Mouse (Mus musculus): ENCODE measurements around the gene Kcnc3.

The Kcnc3 gene

DNA sequence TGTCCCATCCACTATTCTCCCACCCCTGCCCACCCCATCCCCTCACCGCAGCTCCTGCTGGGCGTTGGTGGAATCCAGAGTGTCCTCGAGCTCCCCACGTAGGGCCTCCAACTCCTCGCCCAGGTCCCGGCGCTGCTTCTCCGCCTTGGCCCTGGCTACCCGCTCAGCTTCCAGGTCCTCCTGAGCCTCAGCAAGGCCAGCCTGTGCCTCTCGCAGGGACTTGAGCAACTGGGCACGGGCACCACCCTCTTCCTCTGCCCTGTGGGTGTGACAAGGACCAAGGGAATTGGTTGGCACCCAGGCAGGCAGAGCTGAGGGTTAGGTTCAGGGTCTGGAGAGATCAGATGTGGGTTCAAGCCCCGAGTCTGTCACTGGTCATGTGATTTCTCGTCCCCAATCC lies 36.5 kb downstream of the Kcnc3 start:
- DNase-seq (ENCODE audit: low spot score): no peak

DNA sequence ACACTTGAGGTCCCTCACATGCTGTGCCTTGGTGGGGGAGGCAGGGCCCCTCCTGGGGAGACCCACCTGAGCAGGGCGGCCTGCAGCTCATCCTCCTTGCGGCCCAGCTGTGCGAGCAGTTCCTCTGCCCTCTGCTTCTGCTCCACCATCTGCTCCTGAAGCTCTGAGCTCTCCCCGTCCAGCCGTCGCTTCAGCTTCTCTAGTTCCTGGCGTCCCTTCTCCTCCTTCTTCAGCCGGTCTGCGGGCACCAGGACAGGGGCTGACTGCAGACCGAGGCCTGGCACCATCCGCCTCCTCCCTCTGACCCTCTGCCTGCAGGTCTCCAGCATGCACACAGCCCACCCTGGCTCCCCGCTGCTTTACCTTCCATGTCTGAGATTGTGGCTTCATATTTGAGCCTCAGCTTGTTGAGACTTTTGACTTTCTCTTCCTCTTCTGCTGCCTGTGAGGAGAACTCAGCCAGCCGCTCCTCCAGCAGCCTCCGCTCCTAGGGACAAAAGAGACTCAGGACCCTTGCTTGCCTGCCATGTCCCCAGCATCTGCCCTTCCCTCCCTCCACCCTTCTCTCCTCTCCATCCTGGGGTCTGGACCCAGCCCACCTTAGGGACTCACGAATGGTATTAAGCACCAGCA lies 38.1 kb downstream of the Kcnc3 start:
- no peak for DNase-seq (ENCODE audit: low spot score)

DNA sequence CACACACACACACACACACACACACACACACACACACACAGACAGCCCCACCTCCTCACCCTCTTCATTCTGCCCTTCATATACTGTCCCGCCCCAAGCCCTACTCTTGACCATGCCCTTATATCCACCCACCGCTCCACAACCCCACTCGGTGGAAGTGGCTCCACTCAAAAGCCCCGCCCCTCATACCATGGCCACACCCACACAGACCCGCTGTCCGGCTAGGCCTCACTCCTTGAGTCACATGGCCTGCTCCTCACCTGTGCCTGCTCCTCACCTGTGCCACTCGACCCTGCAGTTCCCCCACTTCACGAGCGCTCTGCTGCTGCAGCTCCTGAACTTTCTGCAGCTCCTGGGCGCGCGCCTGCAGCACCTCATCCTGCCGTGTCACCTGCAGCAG lies 40.0 kb downstream of the Kcnc3 start:
- no peak for DNase-seq (ENCODE audit: low spot score)

DNA sequence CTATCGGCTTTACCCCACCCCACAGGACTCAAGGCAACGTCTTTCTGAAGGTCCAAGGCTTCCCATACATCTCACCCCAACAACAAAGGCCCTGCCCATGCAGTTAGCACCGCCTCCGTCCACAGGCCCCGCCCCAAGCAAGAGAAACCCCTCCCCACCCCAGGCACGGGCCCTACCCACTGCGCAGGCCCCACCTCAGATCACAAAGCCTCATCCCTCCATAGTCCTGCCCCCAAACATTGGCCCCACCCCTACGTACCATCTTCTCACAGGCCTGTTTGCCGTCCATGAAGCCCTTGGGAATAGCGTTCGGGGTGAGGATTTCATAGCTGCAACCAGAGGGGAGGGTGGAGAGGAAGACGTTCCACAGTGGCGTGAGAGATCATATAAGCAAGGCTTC lies 42.2 kb downstream of the Kcnc3 start:
- no peak for DNase-seq (ENCODE audit: low spot score)

DNA sequence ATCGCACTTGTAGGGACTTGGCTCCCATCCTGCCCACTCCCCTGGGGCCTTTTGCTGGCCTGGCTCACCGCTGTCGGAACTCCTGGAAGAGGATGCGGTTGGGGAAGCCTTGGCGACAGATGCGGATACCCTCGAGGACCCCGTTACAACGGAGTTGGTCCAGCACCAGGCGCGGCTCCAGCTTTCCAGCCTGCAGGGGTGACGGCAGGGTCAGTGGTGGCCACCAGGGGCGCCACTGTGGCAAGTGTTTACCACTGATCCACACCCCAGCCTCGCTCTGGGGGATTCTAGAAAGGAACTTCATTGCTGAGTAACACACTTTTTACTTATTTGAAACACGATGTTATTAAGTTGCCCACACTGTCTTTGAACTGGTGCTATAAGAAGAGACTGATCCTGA lies 42.9 kb downstream of the Kcnc3 start:
- no peak for DNase-seq (ENCODE audit: low spot score)

DNA sequence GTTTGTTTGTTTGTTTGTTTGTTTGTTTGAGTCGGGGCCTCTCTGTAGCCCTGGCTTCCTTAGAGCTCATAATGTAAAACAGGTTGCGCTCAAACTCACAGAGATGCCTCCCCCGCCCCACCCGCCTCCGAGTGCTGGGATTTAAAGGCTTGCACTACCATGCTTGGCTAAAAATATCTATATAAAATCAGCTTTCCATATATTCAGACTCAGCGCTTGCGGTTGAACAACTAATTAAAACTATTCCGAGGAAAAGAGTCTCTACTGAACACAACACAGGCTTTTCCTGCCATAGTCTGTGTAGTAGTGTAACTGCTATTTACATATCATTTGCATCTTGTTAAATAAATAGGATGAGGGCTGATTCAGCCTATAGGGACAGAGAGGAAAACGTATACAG lies 46.2 kb downstream of the Kcnc3 start:
- no peak for DNase-seq (ENCODE audit: low spot score)

DNA sequence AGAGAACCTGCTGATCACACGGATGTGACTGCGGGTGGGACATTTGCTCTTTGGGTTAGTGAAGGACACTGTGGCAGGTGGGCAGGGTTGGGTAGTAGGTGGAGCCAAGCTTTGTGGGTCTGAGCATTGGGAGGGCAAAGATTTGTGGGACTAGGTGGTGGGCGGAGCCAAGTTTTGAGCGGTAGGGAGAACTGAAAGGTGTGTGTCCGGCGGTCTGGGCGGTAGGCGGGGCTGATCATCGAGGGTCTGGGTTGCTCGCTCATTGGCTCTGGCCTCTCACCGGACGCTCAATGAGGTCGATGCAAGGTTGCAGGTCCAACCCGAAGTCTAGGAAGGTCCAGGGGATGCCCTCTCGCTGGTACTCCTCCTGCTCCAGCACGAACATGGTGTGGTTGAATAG lies 48.2 kb downstream of the Kcnc3 start:
- no peak for DNase-seq (ENCODE audit: low spot score)

DNA sequence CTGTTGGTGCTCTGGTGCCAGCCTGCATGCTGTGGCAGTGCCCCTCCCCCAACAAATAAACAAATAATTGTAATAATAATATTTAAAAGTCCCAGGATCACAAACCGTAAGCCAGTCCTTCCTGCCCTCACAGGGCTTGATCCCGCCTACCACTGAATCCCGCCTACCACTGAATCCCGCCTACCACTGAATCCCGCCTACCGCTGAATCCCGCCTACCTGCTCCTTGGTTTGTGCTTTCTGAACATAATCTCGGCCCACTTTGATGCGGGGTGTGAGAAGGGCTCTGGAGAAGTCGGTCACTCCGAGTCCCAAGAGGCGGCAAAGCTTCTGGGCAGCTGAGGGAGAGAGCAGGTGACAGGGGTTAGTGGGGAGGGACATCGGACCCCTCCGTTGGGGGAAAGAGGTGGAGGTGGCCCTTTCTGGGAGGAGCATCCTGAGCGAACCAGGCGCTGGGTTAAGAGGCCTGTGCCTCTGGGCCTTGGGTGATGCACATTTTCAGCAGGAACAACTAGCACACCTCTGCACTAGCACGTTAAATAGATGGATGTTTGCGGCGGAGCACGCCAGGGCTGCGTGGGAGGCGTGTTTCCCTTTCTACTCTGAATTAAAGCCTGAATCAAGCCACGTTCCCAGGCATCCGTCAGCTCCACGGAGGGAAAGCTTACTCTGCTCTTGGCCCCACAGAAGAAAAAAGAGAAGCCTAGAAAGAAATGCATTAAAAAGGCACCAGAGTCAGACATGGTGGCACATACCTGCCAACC lies 50.6 kb downstream of the Kcnc3 start:
- no peak for DNase-seq (ENCODE audit: low spot score)

DNA sequence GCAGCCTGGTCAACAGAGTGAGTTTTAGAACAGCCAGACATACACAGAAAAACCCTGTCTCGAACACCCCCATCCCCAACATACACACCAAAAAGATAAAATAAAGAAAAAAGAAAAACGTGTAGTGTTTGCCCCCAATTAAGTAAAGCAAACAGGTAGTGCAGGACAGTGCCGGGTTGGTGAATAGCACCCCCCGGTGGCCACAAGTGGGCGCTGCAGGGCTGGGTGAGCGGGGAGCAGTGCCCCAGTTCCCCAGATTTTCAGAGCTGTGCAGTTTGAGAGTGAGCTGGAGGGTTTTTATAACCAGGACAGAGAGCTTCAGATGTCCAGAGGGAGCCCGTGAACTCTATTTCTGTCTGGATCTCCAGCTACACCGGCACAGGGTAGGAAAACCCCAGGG lies 51.4 kb downstream of the Kcnc3 start:
- no peak for DNase-seq (ENCODE audit: low spot score)

DNA sequence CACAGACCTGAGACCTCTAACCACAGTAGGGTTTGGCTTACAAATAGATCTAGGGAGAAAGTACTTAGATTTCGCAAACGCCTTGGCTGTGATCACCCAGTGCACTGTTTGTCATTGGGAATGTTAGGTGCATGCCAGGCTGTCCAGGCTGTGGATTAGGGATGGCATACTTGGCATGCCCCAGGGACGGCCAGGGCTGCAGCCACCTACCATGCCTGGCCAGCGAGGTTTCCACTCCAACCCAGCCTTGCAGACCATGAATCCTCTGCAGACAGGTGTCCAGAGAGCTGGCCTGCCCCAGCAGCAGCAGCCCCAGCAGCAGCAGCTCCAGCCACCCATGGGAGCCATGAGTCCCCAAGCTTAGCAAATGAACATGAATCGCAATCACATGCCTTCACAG lies 54.8 kb downstream of the Kcnc3 start:
- DNase-seq (ENCODE audit: low spot score): no peak

DNA sequence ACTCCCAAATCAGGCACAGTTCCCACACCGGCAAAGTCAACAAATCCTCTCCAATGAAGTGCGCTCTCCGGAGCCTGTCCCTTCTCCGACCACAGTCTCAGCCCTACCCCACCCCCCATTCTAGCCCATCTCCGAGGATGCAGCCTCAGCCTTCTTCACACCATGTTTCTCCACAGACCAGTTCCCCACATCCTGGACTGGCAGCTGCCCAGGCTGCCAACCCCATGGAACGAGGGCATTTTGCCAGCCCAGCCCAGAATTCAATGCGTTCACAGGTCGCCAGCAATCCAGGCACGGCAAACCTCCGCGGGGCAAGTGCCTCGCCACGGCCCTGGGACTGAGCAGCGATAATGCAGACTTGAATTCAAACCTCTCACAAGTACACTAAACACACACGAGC lies 55.5 kb downstream of the Kcnc3 start:
- no peak for DNase-seq (ENCODE audit: low spot score)

DNA sequence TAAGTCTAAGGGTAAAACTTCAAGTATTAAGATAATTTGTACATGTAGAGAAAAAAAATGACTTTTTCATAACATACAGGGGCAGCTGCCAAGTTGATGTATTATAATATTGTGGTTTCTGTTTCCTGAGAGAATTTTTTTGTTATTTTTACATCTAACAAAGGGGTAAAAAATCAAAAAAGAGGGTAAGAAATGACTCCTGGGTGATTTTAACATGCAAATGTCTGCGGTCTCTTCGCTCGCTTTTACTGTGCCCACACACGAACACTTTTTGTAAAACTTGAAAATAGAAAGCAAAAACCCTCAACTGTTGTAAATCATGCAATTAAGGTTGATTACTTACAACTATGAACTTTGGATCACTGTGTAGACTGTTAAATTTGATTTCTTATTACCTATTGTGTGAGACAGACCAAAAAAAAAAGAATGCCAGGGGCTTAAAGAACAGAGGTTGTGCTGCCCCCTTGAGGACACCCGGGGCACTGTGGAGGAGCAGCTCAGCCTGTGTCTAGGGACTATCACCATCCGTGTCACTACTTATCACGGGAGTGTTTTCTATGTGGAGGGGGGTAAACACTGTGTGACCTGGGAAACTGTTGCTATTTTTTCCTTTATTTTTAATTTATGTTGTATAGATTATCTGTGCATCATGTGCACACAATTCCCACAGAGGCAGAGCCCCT lies 56.7 kb downstream of the Kcnc3 start:
- DNase-seq (ENCODE audit: low spot score): peak; percentile 71

DNA sequence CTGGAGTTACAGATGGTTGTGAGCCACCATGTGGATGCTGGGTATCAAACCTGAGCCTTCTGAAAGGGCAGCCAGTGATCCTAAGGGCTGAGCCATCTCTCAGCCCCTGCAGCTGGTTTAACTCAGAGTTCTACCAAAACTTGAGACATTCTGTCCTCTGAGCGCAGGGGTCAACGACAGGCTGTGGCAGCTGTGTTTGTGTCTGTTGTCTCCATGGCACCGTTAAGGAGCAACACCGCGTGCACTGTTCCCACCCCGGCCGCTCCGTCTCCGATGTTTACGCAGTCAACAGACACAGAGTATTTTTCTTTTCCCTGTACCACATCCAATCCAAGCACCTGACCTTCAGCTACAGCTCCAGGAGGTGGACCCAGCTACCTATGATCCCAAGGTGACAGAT lies 57.3 kb downstream of the Kcnc3 start:
- no peak for DNase-seq (ENCODE audit: low spot score)

DNA sequence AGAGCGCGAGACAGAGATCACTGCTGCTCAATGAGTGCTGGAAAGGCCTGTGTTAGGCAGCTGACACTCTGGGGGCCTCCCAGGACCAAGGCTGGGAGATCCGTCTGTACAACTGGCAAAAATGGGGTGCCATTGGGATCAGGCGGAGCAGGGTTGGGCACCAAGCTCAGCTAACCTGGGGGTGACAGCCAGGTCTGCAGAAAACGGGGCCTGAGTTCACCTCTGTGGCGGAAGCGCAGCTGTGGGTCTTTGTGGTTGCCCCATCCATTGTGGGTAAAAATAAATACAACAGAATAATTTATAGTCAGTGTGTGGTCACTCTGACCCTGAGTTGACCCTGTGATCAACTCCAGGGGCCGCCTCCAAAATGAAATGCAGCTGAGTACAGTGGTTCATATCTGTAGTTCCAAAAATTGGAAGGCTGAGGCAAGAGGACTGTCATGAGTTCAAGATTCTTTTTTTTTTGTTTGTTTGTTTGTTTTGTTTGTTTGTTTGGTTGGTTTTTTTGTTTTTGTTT lies 58.7 kb downstream of the Kcnc3 start:
- DNase-seq (ENCODE audit: low spot score): no peak

DNA sequence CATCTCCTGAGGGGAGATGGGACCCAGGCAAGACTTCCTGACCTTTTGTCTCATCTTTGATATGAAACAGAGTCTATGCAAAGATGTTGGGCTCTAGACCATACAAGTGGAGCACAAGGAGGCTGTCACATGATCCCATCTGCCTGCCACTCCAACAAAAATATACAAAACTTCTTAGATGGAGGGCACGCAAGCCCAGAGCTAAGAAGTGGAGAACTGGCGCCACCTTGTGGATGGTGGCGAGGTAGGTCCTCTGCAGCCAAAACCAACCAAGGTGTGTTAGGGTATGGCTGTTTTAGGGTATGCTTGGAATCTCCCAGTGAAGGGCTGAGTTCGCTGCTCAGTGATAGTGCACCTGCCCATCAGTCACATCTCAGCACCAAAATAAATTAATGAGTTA lies 59.5 kb downstream of the Kcnc3 start:
- peak; percentile 40 for DNase-seq (ENCODE audit: low spot score)

DNA sequence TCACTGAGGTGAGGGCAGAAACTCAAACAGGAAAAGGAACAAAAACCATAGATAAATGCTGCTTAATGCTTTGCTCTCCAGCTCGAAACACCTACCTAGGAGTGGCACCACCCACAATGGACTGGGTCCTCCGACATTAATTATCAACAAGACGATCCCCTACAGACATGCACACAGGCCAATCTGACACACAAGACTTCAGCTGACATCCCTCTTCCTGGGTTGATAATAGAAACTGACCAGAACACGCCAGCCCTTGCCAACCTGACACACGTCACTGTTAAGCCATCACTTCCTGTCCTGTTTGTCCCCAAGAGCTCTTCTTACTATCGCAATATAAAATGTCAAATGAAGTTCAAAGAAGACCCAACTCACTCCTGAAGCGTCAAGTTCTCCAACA lies 61.0 kb downstream of the Kcnc3 start:
- no peak for DNase-seq (ENCODE audit: low spot score)

DNA sequence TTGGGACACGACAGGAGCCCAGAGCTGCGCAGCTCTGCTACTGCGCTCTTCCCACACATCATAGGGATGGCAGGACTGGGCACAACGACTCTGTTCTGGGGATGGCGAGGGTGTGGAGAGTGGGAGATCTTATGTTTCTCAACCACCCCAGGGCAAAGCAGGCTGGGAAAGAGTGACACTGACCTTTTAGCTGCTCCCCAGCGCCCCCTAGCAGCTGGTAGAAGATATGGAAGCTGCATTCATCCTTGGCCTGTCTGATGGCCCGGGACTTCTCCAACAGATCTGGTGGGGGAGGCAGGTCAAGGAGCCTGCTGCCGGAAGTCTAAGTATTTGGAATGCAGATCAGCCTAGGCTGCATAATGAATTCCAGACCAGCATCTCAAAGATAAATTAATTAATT lies 63.3 kb downstream of the Kcnc3 start:
- DNase-seq (ENCODE audit: low spot score): no peak

Measured in urinary bladder, postnatal 14 days (tissue).